Mouse (Mus musculus): ENCODE results near the gene Pcp4.

Pcp4 gene

DNA sequence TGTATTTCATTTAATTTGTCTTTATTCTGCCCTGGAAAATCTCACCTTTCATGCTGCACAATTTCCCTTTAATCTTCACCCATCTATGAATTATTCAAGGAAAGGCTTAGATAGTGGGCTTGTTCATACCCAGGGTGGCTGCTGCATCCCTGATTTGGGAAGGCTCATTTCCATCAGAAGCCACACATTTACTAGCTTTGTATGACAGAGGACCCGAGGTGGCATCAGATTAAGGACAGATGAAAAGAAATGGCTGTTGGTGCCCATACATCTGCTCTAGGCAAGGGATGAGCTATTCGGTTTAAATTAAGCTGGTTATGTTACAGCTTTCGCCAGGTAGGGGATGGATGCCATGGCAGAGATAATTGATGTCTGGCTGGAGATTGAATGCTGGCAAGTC, 24.1 kb downstream of the Pcp4 start:
- DNase-seq = no peak

DNA sequence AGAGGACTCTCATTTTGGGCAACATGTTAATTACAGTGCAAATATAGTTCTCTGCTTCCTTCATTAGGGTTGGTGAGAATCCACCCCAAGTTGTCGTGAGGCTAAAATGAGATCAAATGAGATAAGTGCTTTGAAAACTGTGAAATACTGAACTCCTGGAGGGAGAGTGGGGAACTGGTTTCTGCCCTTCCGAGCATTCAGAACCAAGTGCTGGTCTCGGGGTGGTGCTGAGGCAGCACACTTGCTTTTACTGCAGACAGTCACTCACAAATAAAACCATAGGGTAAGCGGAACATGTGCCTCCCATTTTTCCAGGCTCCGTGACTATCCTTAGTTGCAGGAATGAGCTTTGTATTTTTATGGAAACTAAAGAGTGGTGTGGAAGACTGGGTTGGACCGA, 26.7 kb downstream of the Pcp4 start:
- no peak for DNase-seq

DNA sequence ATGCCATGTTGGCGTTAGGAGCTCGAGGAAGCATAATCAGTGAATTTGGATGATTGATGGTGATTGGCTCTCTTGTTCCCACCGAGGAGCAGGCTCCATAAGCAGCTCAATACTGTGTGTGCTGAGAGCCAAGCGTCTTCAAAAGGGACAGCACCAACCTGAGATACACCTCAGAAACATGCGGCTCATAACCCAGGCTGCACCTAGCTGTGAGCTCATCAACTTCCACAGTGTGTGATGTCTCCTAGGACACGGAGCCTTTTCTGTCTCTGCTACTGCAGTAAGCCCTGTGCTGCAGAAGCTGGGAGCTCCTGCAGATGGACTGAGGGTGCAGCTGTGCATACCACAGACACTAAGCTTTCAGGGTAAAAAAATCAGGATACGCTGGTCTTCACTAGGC, 31.5 kb downstream of the Pcp4 start:
- no peak for DNase-seq

DNA sequence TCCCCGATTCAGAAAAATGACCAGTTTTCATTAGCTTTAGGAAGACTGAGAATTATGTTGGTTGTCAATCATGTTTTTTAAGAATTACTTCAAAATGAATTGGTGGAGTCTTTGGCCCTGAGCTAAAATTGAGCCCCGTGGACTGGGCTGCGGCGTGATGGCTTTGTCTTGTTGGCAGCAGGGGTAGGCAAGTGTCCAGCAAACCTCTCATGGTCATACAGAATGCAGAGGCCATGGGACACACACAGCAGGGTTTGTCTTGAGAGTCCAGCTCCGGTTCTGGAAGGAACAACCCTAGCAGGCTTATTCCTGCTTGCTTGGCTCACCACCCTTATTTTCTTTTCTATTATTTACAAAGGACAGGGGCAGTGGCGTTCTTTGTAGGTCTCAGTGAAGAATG, 33.8 kb downstream of the Pcp4 start:
- no peak for DNase-seq

DNA sequence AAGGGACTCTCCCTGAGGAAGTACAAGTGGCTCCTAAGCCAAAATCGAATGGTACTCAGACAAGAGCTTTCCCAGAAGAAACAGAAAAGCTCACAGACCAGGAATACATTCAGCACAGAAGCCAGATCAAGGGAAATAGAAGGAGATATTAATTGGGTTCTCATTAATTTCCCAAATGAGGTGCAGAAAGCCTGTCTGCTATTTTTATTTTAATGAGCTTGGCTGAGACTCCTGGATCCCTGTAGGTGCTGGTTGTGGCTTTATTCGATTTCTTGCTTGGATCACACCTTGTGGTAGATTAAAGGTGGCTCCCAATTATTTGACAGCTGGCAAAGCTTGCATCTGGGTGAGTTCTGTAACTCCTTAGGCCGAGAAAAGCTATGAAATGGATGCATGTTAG, 35.2 kb downstream of the Pcp4 start:
- no peak for DNase-seq

DNA sequence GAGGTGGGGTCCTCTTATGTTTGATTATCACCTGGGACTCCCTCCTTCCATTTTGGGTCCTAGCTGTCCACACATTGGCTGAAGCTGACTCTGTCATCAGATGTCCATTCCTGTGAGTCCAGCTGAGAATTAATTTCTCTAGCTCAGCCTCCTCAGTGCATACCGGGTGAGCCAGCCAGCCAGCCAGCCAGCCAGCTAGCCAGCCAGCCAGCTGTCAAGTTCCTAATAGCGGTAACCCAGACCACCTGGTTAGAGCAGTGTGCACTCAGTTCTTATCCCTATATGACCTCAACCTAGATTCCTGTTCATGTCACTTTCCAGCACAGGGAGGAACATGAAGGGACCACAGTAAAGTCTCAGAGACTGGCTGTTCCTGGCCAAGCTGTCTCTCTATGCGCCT, 47.1 kb downstream of the Pcp4 start:
- DNase-seq = no peak

DNA sequence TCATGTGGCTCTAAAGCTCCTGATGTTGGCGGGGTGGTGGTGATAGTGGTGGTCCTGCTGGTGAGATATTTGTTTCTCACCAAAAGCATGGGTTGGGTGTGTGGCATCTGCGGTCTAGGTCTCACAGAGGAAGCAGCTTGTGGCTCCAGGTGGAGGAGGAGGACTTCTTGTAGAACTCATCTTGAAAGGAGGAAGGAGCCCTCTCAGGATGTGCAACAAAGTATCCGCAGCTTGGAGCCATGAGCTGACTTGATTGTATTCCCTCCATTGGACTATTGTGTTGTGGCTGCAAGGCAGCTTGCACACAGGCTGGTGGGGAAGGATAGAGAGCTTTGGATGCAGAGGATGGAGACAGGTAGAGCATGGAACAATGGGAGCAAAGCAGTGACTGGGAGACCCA, 60.1 kb downstream of the Pcp4 start:
- no peak for DNase-seq

DNA sequence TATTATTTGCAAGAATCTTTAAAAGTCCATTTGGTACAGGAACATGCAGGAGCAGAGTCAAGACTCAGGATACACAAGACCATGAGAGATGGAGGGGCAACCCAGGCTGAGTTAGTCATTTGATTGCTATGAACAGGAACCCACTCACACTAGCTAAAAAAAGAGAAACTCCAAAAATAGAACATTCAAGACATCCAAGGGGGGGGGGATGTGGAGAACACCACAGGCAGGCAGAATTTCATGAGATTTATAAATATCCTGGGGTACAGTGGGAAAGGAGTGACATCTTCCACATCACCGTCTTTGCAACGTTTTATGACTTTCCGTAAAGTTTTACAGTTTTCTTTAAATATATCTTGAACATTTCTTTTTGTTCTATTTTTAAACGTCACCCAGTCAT, 61.1 kb downstream of the Pcp4 start:
- DNase-seq = no peak

DNA sequence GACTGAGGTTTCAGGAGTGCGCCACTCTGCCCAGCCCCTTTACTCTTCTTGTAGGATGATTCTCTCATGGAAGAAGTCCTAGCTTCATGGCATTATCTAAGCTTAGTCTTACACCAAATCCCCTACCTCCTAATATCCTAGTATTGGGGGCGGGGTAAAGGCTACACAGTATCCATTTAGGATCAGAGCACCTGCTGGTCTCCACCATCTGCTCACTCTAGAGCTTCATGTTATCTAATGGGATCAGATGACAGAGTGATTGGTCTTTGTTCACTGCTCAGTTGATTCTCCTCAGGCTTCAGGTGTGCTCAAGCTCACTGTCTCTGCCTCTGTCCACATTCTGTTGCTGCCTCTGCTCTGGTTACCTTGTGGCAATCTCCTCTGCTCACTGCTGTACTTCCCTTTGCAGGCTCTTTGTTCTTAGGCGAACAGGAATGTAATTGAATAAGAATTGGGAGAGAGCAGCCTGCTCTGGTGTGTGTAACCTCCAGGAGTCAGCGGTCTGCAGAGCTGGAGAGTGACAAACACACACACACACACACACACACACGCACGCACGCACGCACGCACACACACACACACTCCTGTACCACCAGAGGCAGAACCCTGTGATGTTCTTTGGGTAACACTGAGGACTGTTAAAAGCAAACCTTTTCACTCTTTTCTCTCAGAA, 62.6 kb downstream of the Pcp4 start:
- no peak for DNase-seq

DNA sequence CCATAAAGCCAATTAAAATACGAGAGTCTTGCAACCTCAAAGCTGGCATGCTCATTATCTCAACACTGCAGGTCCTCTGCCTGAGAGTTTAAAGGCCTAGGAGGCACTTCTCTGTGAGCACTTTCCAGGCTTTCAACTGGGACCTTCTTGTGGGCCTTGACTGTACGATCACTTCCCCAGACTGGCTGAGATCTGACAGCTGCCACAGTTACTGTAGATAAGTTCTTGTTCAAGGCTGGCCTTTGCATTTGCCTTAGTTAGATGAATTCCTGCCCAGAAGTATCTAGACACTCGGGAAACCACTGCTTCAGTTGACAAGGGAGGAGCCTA, 63.1 kb downstream of the Pcp4 start:
- no peak for DNase-seq

DNA sequence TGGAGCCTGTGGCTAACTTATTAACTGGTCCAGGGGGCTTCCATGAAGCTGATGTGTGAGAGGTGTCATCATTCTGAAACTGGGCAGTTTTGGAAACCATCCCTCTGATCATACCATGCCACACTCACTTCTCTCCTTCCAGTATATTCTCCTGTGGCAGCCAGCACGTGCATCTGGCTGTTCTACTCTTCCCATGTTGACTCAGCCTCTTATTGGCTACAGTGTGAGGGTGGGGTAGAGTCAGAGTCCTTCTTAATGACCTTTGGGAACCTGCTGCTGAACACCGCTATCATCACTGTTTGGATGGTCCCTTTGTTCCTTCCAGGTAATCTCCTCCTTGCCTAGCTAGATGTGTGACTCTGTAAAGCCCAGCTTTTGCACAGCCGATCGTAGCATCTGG, 63.6 kb downstream of the Pcp4 start:
- DNase-seq = no peak

DNA sequence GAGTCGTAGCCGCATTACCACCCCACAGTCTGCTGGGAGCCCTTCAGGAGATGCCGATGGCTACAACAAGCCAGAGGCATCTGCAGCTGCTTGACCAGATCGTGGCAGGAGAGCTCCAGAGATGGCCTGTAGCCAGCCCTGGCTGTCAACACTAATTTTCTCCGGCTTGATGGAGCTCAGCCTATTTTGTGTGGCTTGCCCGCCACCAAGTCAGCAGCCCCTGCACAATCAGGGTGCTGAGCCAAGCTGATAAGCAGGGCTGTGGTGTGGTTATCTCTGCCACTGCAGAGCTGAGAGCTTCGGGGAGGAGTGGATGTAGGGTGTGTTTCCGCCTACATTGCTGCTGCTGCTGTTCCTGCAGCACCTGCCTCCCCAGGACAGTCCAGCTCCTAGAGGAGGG, 66.3 kb downstream of the Pcp4 start:
- DNase-seq = no peak

DNA sequence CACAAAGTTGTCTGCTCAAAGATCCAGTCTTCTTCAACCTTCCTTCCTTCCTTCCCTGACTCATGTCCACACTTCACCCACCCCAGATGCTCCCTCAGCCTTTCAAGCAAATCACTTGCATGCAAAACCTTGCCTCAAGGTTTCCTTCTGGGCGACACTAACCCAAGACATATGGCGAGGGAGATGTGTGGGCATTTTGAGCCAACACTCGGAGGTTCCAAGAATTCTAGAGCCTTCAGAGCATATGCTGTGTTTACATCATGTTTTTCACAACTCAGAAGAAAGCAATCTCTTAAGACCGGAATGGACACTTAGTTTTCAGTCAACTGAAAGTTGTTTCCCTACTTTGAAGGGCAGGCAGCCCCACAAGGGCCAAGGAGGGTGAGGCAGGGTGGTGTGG, 67.9 kb downstream of the Pcp4 start:
- DNase-seq = no peak

DNA sequence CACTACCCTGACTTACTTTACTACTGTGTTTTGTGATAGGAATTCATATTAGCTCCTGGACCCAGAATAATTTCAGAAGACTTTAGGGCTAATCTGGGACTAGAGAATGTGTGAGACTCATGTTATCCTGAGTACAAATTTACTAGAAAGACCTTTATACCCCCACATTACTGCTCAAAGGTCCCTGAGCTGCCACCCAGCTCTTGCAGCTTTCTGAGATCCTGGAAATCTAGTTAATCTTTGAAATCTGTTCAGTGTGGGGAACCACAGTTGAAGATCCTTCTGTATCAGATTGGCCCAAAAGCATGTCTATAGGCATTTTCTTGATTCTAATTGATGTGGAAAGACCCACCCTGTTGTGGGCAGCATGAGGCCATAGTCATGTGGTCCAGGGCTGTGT, 69.0 kb downstream of the Pcp4 start:
- DNase-seq = no peak

DNA sequence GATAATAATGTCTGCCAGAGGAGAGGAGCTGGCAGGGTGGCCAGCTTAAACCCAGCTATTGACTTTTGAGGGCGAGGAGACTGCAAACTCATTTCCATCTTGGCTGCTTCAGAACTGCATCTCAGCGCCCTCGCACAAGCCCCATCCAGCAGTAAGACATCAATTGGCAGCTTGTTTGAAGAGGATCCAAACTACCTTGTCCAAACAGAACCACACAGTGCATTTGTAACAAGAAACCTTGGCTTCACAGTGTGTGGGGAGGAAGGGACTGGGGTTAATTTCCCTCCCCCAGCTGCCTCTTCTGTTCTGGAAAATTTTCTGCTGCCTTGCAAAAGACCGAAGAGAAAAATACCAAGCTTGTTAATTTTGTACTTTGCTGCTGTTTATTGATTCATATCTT, 71.7 kb downstream of the Pcp4 start:
- no peak for DNase-seq

DNA sequence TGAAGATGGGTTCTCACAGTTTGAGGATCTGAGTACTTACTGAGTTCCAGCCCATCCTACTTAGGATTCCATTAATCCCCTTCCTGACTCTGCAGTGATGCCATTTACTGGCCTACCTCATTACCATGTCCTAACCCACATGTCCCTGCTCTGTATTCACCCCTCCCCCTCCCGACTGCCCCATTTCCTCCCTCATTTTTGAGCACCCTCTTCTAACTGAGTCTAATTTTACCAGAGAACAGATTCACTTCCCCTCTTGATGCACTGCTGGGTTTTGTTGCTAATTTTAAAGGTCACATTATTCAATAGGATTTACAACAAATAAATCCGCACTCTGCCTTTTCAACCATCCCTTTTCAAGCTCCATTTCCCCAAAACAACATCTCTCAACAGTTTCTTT, 73.7 kb downstream of the Pcp4 start:
- DNase-seq = no peak

DNA sequence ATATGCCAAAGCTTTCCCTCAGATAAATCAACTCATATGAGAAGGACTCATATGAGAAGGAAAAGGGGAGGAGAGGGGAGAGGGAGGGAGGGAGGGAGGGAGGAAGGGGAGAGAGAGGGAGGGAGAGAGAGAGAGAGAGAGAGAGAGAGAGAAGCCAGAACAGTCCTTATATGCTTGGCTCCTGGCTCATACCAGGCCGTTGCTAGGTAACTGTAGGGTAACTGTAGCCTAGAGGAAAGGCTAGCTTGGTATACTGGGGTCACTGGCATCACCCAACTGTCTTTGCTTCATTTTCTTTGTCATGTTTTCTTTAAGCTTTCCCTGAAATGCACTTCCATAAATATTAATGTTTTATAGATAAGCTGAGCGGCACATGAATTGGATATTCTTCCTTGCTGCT, 85.3 kb downstream of the Pcp4 start:
- DNase-seq = no peak

DNA sequence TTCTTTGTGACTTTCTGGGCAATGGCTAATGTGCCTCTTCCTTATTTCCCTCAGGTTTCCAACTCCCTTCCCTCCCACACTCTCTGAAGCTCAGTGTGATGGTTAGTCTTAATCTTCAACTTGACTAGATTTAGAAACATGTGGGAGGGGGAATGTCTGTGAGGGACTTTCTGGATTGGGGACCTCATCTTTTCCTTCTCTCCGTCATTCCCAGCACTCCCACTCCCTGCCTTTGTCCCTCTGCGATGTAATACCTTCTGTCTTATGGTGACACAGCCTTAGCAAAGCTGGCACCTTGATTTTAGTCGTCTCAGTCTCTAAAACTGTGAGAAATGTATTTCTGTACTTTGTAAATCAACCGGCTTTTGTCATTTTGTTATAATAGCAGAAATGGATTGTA, 88.0 kb downstream of the Pcp4 start:
- no peak for DNase-seq

DNA sequence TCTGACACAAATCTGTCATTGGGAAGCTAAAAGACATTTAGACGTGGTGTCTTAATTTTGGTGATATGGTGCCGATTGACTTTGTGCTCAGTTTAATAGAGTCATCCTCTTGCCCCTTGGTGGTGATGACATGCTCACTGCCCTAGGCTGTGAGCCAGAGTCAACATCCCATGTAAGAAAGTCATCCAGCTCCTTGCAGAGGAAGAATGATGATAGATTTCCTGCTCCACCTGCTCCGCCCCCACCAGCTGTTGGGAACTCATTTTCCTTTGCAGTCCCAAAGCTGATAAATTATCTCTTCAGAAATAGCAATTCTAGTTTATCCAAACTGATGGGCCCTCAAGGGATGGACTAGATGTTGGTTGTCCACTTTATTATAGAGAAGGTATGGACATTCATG, 89.2 kb downstream of the Pcp4 start:
- no peak for DNase-seq

DNA sequence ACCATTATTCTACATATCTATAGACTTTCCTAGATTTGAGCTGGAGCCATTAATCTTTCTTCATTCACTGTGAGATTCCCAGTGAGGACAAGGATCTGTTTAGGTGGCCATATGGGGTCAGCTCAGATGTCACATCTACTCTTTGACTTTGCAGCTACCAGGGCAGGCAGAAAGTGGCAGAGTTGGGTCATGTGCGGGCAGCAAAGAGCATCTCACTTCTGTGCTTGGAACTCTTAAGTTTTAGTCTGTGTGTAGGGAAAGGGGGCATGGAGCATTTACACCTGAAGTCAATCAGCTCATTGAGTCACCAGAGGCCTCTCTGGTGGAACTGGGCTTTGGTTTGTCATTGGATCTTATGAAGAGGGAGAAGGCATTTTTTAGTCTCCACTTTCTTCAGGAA, 90.9 kb downstream of the Pcp4 start:
- no peak for DNase-seq

DNA sequence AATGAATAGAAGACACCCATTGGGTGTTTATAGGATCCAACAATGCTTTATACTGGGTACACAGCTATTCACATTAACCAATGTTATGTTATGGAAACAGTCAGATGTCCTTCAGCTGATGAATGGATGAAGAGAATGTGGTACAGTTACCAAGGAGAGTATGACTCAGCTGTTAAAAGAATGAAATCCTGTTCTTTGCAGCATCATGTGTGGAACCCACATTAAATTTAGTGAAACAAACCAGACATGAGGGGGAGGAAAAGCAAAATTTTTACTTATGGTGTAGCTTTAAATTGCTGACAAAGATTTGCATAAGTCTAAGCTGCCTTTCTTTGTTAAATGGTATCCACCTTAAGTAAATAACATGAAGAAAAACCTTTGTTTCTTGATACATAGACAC, 92.4 kb downstream of the Pcp4 start:
- no peak for DNase-seq

DNA sequence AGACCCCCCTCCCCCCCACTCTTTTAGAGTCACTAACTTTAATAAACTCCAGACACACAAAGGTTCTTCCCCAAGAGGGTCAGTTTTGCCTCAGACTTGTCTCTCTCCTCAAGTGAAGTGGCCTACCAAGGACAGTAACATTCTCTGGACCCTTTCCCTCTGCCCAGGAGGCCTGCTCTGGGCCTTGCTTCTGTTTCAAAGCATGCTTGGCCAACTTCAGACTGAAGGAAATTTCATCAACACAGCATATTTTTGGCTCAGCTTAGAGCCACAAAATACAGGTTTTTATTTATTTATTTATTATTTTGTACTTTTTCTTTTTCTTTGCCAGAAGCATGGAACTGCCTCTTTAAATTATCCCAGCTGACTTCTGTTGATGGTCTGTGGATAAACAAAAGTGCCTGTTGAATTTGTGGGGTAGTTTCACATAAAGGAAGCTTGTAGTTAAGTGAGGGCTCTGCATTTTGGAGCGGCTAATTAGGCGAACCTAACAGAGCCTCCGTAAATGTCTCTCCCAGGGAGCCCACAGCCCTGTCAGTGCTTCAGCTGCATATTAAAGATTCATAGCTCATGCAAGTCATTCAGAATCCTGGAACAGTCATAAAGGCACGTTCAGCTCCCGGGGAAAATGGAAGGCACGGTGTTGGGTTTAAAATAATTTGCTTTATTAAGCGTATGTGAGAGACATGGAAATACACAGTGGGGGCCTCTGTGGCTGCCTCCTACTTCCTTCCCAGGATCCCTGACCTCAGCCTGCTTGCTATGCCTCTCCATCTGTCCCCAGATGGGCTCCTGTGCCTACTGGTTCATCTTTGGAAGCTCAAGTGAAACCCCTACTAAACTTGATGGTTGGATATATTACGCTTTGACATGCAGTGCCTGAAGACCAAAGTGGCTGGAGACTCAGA, 96.2 kb downstream of the Pcp4 start:
- no peak for DNase-seq

DNA sequence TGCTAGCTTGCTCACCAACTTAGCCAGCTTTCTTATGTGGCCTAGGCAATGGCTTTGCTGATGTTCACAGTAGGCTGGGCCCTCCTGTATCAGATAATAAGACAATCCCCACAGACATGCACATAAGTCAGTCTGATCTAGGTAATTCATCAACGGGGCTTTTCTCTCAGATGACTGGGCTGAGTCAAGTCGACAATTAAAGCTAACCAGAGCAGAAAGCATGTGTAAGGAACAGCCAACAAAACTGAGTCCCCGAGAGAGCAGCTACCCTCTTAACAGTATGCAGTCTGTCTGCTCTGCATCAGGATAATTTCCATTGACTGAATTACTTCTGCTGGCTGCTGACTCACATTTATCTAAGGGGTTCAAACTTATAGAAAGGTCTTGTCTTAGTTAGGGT, 100.0 kb downstream of the Pcp4 start:
- no peak for DNase-seq
